Mouse (Mus musculus) small intestine, adult 2 months (tissue): Measurements from ENCODE around the gene Aff1. TPM values are rescaled to one million over a fixed set of nuclear protein-coding genes. Genes with fewer than 3 reads are reported as not detected.

Experiments used
- H3K27ac ChIP-seq: fragments of 200-500 bp; 2 replicates; pipeline ENCODE4 v1.5.1; 2012; ENCODE audit warnings: low read depth, low read length, control low read depth, inconsistent platforms; ENCODE audit not compliant: insufficient read depth
- H3K27me3 ChIP-seq: fragments of 200-500 bp; 2 replicates; pipeline ENCODE4 v1.6.1; 2012; ENCODE audit warnings: mild to moderate bottlenecking, moderate library complexity, low read length, inconsistent platforms; ENCODE audit not compliant: control insufficient read depth, insufficient read depth
- H3K36me3 ChIP-seq: fragments of 200-500 bp; 2 replicates; pipeline ENCODE4 v1.6.1; 2012; ENCODE audit warnings: mild to moderate bottlenecking, low read length, control low read depth, inconsistent platforms; ENCODE audit not compliant: control insufficient read depth, insufficient read depth
- H3K4me1 ChIP-seq: fragments of 200-500 bp; 2 replicates; pipeline ENCODE4 v1.6.1; 2012; ENCODE audit warnings: low read length, inconsistent platforms, mixed read lengths; ENCODE audit not compliant: control insufficient read depth, insufficient read depth, insufficient read length
- H3K4me3 ChIP-seq: fragments of 200-500 bp; 2 replicates; pipeline ENCODE4 v1.5.1; 2012; ENCODE audit warnings: low read depth, mild to moderate bottlenecking, control low read depth, inconsistent platforms, low read length, moderate library complexity
- CTCF ChIP-seq: fragments of 200-500 bp; IDR thresholded peaks from 2 replicates; pipeline ENCODE4 v1.5.1; 2012; ENCODE audit warnings: low read depth, mild to moderate bottlenecking, control low read depth, inconsistent platforms, low read length, moderate library complexity, mixed read lengths; ENCODE audit not compliant: insufficient replicate concordance, insufficient read length; ENCODE audit errors: extremely low read depth
- POLR2A ChIP-seq: fragments of 200-500 bp; IDR thresholded peaks from 2 replicates; pipeline ENCODE4 v1.6.1; 2012; ENCODE audit warnings: low read depth, mild to moderate bottlenecking, control low read depth, inconsistent platforms, low read length, moderate library complexity
- WGBS: fragments of 180-500 bp; shearing (Covaris S2); methylation state at CpG from one replicate; pipeline ENCODE4 v1.1.7; 2018; 5-methylcytosine and 5-hydroxymethylcytosine counted together
- polyA plus RNA-seq: library from polyadenylated mRNA; depleted of rRNA; stranded (reverse); fragments of >200 nt; gene quantifications from 2 replicates; pipeline ENCODE4 v1.2.3, GENCODE M21; 2012

Gene Aff1
- polyA plus RNA-seq, 1 experiment, result 16.7 TPM

- Histone ChIP-seq H3K27ac (no peak overlapping the region), H3K4me1 (no peaks in the 10 kb centered on the region)
- TF ChIP-seq POLR2A, result no peak
- TF ChIP-seq CTCF, result no peak
Observed at GRCm38 (mm10) chr5:103702527-103702926, 10.4 kb downstream of the Aff1 start.

DNA sequence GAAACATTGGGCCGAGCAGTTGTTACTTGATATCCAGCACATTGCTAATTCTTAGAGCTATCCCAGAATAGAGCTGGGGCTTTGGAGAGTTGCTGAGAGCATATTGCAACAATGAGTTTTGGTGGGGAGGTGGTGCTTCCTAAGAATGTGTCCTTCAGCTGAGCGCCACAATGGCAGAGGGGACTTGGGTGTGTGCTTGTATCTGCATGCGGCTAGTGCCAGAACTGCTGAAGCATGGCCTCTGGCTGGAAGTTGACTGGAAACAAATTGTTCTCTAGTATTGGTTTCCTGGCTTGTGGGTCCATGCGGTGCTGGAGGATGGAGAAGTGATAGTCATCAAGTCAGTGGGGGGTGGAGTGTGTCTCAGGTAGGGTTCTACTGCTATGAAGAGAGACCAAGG is 13.2 kb downstream of the Aff1 start:
- peaks cover 6% of the 10 kb centered on the region; the same call in 1 of the 2 replicates for H3K4me1 ChIP-seq
- H3K27me3 ChIP-seq, result no peaks in the 10 kb centered on the region
- 95% methylated on average over 4 of the region's 4 CpGs for WGBS
- 0 out of 2 replicates have a peak, but pooled peaks cover 1% of the 10 kb centered on the region for H3K36me3 ChIP-seq
- no peak for TF ChIP-seq CTCF
- no peak for TF ChIP-seq POLR2A
- no peak overlapping the region for H3K4me3 ChIP-seq
- no peak overlapping the region for H3K27ac ChIP-seq

More at GRCm38 (mm10) chr5:103702527-103702926, 10.4 kb downstream of the Aff1 start:
- H3K27me3 ChIP-seq, result no peaks in the 10 kb centered on the region
- WGBS, result 63% methylated on average over 6 of the region's 6 CpGs
- H3K36me3 ChIP-seq, result 0 out of 2 replicates have a peak, but pooled peaks cover 1% of the 10 kb centered on the region
- no peak overlapping the region for H3K4me3 ChIP-seq

- no peaks in the 10 kb centered on the region for H3K27me3 ChIP-seq
- H3K4me1 ChIP-seq, result peaks cover 6% of the 10 kb centered on the region; the same call in 1 of the 2 replicates
- 78% methylated on average over 1 of the region's 1 CpGs for WGBS
- TF ChIP-seq CTCF, result no peak
- no peak for TF ChIP-seq POLR2A
- 0 out of 2 replicates have a peak, but pooled peaks cover 1% of the 10 kb centered on the region for H3K36me3 ChIP-seq
- H3K27ac ChIP-seq, result no peak overlapping the region
- no peak overlapping the region for H3K4me3 ChIP-seq
Observed at GRCm38 (mm10) chr5:103705874-103706273, 13.7 kb downstream of the Aff1 start.

GRCm38 (mm10) chr5:103709044-103709443 is 16.9 kb downstream of the Aff1 start:
- Histone ChIP-seq H3K4me3 (no peak overlapping the region), H3K27me3 (no peaks in the 10 kb centered on the region), H3K36me3 (no peaks in the 10 kb centered on the region), H3K4me1 (peaks cover 6% of the 10 kb centered on the region; the same call in 1 of the 2 replicates), H3K27ac (peak overlapping the region; percentile 40; the same call in 1 of the 2 replicates)
- no peak for TF ChIP-seq CTCF
- TF ChIP-seq POLR2A, result no peak
- WGBS, result 58% methylated on average over 3 of the region's 3 CpGs

DNA sequence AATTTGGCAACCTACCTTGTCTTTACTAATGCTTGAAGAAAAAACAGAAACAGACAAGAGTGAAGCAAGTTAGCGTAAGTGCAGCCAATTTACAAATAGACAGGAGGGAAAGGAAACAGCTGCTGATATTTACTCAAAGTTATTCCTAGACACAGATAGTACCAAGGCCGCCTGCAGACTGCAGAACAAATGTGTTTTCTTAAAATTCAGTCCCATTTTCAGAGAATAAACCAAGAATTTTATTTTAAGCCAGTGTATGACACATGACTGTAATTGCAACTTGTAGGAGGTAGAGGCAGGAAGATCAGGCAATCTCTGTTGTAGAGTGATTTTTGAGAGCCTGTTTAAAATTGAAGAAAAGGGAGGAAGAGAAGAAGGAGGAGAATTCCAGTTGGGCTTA is 19.7 kb downstream of the Aff1 start:
- peaks cover 6% of the 10 kb centered on the region; the same call in 1 of the 2 replicates for H3K4me1 ChIP-seq
- no peak overlapping the region for H3K4me3 ChIP-seq
- no peak for TF ChIP-seq CTCF
- TF ChIP-seq POLR2A, result no peak
- H3K27ac ChIP-seq, result no peak overlapping the region
- H3K27me3 ChIP-seq, result no peaks in the 10 kb centered on the region
- H3K36me3 ChIP-seq, result no peaks in the 10 kb centered on the region
- WGBS, result 44% methylated on average over 2 of the region's 2 CpGs

DNA sequence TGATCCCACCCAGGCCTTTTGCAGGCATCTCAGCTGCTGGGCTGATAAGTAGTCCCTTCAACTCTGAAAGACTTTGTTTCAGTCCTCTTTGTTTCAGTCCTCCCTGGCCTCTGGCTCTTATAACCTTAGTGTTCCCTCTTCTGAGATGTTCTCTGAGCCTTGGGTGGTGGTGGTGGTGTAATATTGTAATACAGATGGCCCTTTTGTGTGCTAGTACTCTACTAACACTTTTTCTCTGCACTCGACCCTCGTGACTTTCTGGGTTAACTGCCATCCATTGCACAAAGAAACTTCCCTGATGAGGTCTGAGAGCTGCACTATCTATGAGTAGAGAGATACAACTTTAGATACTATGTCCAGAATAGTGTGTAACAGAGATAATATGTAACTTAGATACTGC is 21.2 kb downstream of the Aff1 start:
- Histone ChIP-seq H3K36me3 (no peaks in the 10 kb centered on the region), H3K27ac (no peak overlapping the region), H3K27me3 (no peaks in the 10 kb centered on the region), H3K4me3 (no peak overlapping the region), H3K4me1 (peaks cover 6% of the 10 kb centered on the region; the same call in 1 of the 2 replicates)
- TF ChIP-seq CTCF (no peak), POLR2A (no peak)
- 68% methylated on average over 2 of the region's 2 CpGs for WGBS

- WGBS, result 88% methylated on average over 6 of the region's 6 CpGs
Observed at GRCm38 (mm10) chr5:103714943-103715342, 22.8 kb downstream of the Aff1 start.

More at GRCm38 (mm10) chr5:103714943-103715342, 22.8 kb downstream of the Aff1 start:
- no peak for TF ChIP-seq POLR2A
- TF ChIP-seq CTCF, result no peak
- Histone ChIP-seq H3K36me3 (no peaks in the 10 kb centered on the region), H3K27me3 (no peaks in the 10 kb centered on the region), H3K4me3 (no peak overlapping the region), H3K27ac (no peak overlapping the region), H3K4me1 (peaks cover 2% of the 10 kb centered on the region; the same call in 1 of the 2 replicates)
